Mouse (Mus musculus) hindbrain, embryonic 14.5 days (tissue): ENCODE results near the gene Mrrf. TPM values are rescaled to one million over a fixed set of nuclear protein-coding genes. Genes with fewer than 3 reads are reported as not detected.
"Not testable (repeated sequence)": the region's sequence is repeated elsewhere in the genome, so short reads cannot be mapped to it uniquely, and the experiment has no call there.

Source experiments
- ATAC-seq: fragments of 200-750 bp; cut with Nextera tagmentation; 2 replicates; pipeline ENCODE4 v1.8.0; 2017; ENCODE audit warnings: moderate number of reproducible peaks, mild to moderate bottlenecking, moderate TSS enrichment, moderate library complexity; ENCODE audit not compliant: low FRiP score
- DNase-seq: peaks from one replicate; pipeline ENCODE4 v3.0.0-alpha.2; 2015; ENCODE audit warnings: low spot score
- H3K27ac ChIP-seq: fragments of 300-500 bp; sonication (generic); 2 replicates; pipeline ENCODE4 v1.5.1; 2014; ENCODE audit warnings: mild to moderate bottlenecking, moderate library complexity
- H3K27me3 ChIP-seq: fragments of 300-500 bp; sonication (generic); 2 replicates; pipeline ENCODE4 v1.6.1; 2014; ENCODE audit warnings: mild to moderate bottlenecking, low read length, mixed read lengths; ENCODE audit not compliant: control insufficient read depth, insufficient read depth
- H3K36me3 ChIP-seq: fragments of 300-500 bp; sonication (generic); replicated peaks from 2 replicates; pipeline ENCODE4 v1.6.1; 2014; ENCODE audit not compliant: control insufficient read depth, insufficient read depth
- H3K4me1 ChIP-seq: fragments of 300-500 bp; sonication (generic); replicated peaks from 2 replicates; pipeline ENCODE4 v1.6.1; 2014; ENCODE audit warnings: antibody characterized with exemption, low read length, mixed read lengths; ENCODE audit not compliant: control insufficient read depth, insufficient read depth
- H3K4me2 ChIP-seq: fragments of 300-500 bp; sonication (generic); replicated peaks from 2 replicates; pipeline ENCODE4 v1.6.1; 2014; ENCODE audit warnings: mild to moderate bottlenecking, moderate library complexity
- H3K4me3 ChIP-seq: fragments of 300-500 bp; sonication (generic); replicated peaks from 2 replicates; pipeline ENCODE4 v1.5.1; 2014; ENCODE audit warnings: mild to moderate bottlenecking, low read length
- H3K9ac ChIP-seq: fragments of 300-500 bp; sonication (generic); 2 replicates; pipeline ENCODE4 v1.6.1; 2014
- H3K9me3 ChIP-seq: fragments of 300-500 bp; sonication (generic); 2 replicates; pipeline ENCODE4 v1.6.1; 2016; ENCODE audit warnings: low read length; ENCODE audit not compliant: control insufficient read depth
- WGBS: fragments of 180-500 bp; shearing (Covaris S2); extraction: QIAGEN DNeasy Blood & Tissue Kit; methylation state at CpG from one replicate; pipeline ENCODE4 v1.1.7; 2014; 5-methylcytosine and 5-hydroxymethylcytosine counted together
- polyA plus RNA-seq: library from polyadenylated mRNA; unstranded; fragments of >200 nt; fragmentation: Nextera tagmentation; extraction: Ambion mirVana; gene quantifications from 2 replicates; pipeline ENCODE4 v1.2.1, GENCODE M21; 2014

The Mrrf gene
- polyA plus RNA-seq, 1 experiment from 2014 or later: 30.8 TPM

- Histone ChIP-seq H3K4me2 (no peak overlapping the region), H3K27ac (no peak overlapping the region), H3K36me3 (peaks cover 10% of the 10 kb centered on the region), H3K9me3 (no peaks in the 10 kb centered on the region), H3K9ac (no peak overlapping the region), H3K4me3 (no peak overlapping the region), H3K27me3 (no peaks in the 10 kb centered on the region), H3K4me1 (no peaks in the 10 kb centered on the region)
- 90% methylated on average over 1 of the region's 1 CpGs for WGBS
- no peak for DNase-seq
- no peak for ATAC-seq
Measured at GRCm38 (mm10) chr2:36167990-36168618, 31.9 kb downstream of the Mrrf start.

- Histone ChIP-seq H3K9me3 (no peaks in the 10 kb centered on the region), H3K9ac (no peak overlapping the region), H3K4me3 (no peak overlapping the region), H3K36me3 (peaks cover 3% of the 10 kb centered on the region), H3K27me3 (no peaks in the 10 kb centered on the region), H3K4me2 (no peak overlapping the region), H3K4me1 (no peaks in the 10 kb centered on the region), H3K27ac (no peak overlapping the region)
- ATAC-seq (no peak), DNase-seq (no peak)
- 85% methylated on average over 4 of the region's 4 CpGs for WGBS
Measured at GRCm38 (mm10) chr2:36169176-36169575, 33.0 kb downstream of the Mrrf start.

GRCm38 (mm10) chr2:36172136-36172535 is 35.9 kb downstream of the Mrrf start:
- Histone ChIP-seq H3K9ac (no peak overlapping the region), H3K9me3 (no peaks in the 10 kb centered on the region), H3K4me1 (no peaks in the 10 kb centered on the region), H3K36me3 (peaks cover 11% of the 10 kb centered on the region; the same call in 1 of the 2 replicates), H3K4me3 (no peak overlapping the region), H3K4me2 (no peak overlapping the region), H3K27ac (no peak overlapping the region), H3K27me3 (no peaks in the 10 kb centered on the region)
- 60% methylated on average over 4 of the region's 4 CpGs for WGBS
- ATAC-seq: no peak; the same call in 1 of the 2 replicates
- no peak for DNase-seq

GRCm38 (mm10) chr2:36172574-36172973 is 36.4 kb downstream of the Mrrf start:
- 89% methylated on average over 3 of the region's 3 CpGs for WGBS
- no peak overlapping the region for H3K27ac ChIP-seq
- peaks cover 16% of the 10 kb centered on the region; the same call in 1 of the 2 replicates for H3K36me3 ChIP-seq
- no peak overlapping the region for H3K4me3 ChIP-seq
- ATAC-seq (no peak), DNase-seq (no peak)
- no peak overlapping the region for H3K9ac ChIP-seq
- no peaks in the 10 kb centered on the region for H3K9me3 ChIP-seq
- H3K27me3 ChIP-seq: no peaks in the 10 kb centered on the region
- H3K4me1 ChIP-seq: no peaks in the 10 kb centered on the region
- H3K4me2 ChIP-seq: no peak overlapping the region

- Histone ChIP-seq H3K4me1 (no peaks in the 10 kb centered on the region), H3K27me3 (no peaks in the 10 kb centered on the region), H3K9me3 (no peaks in the 10 kb centered on the region), H3K9ac (no peak overlapping the region), H3K27ac (no peak overlapping the region), H3K4me3 (no peak overlapping the region), H3K4me2 (no peak overlapping the region), H3K36me3 (peaks cover 36% of the 10 kb centered on the region)
- no peak for ATAC-seq
- WGBS: 76% methylated on average over 3 of the region's 3 CpGs
- DNase-seq: no peak
Measured at GRCm38 (mm10) chr2:36179487-36179886, 43.3 kb downstream of the Mrrf start.

DNA sequence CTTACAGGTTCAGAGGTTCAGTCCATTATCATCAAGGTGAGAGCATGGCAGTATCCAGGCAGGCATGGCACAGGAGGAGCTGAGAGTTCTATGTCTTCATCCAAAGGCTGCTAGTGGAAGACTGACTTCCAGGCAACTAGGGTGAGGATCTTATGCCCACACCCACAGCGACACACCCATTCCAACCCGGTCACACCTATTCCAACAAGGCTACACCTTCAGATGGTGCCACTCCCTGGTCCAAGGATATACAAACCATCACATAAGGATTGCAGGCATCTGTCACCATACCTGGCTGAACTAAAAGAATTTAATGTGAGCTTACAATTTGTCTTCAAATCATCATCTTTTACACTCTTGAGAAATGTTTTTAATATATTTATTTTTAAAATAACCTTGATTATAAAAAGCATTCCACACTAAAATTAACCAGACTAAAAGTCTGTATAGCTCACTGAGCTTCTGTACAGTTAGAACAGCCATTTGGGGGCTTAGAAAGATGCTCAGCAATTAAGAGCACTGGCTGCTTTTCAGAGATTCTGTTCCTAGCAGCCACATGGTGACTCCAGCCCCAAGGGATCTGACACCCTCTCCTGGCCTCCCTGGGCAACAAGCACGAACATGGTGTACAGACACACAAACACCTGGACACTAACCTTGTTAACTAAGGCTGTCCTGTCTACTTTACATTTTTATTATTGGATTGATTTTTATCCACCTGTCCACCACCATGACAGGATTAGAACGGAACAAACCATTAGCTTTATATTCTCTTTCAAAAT is 45.6 kb downstream of the Mrrf start:
- H3K9ac ChIP-seq: not testable (repeated sequence)

DNA sequence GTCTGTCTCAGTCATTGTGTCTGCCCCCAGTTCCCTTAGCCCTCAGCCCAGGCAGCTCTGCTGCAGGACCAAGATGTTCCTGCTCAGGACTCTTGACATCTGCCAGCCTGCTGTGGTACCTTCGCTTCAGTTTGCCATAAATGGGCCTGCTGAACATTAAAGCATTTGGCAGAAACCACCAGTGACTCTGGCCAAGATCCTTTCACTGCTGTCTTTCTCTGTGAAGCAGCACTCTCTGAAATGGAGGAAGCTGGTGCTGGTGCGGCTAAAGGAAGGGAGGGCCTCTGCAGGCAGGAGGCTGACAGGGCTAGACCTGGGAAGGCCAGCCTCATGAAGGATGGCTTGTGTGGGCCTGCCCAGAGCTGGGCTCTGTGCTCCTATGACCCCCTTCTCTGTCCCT is 47.1 kb downstream of the Mrrf start:
- no peak for DNase-seq

More for the DNA sequence above, 45.6 kb downstream of the Mrrf start:
- H3K27me3 ChIP-seq, H3K4me1 ChIP-seq, H3K4me2 ChIP-seq, H3K4me3 ChIP-seq, ATAC-seq, H3K9me3 ChIP-seq, H3K27ac ChIP-seq, DNase-seq: not testable (repeated sequence)
- 82% methylated on average over 4 of the region's 4 CpGs for WGBS
- peaks cover 30% of the 10 kb centered on the region for H3K36me3 ChIP-seq

DNA sequence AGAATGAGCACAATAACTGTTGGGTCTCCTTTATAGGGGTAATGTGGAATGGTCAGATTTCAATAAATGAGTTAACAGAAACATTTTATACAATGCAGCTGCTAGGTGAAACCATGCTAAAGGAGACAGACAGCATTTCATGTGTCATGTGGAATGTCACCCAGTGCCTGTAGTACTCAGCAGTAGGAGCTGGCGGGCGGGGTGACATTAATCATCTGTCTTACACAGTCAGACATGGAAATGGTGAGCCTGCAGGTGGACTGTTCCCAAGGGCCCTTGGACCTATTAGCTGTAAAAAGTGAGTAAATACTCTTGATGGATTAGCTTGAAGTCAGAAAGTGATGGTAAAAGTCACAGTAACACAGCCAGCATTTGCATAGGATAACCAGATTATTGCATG is 48.0 kb downstream of the Mrrf start:
- ATAC-seq (no peak), DNase-seq (no peak)
- Histone ChIP-seq H3K4me2 (no peak overlapping the region), H3K9ac (no peak overlapping the region), H3K27ac (no peak overlapping the region), H3K27me3 (no peaks in the 10 kb centered on the region), H3K4me1 (no peaks in the 10 kb centered on the region), H3K36me3 (peaks cover 13% of the 10 kb centered on the region), H3K4me3 (no peak overlapping the region), H3K9me3 (no peaks in the 10 kb centered on the region)
- WGBS: 76% methylated on average over 2 of the region's 2 CpGs

More for the DNA sequence above, 47.1 kb downstream of the Mrrf start:
- 59% methylated on average over 2 of the region's 2 CpGs for WGBS
- peaks cover 19% of the 10 kb centered on the region for H3K36me3 ChIP-seq
- no peak overlapping the region for H3K4me2 ChIP-seq
- no peak overlapping the region for H3K9ac ChIP-seq
- no peaks in the 10 kb centered on the region for H3K4me1 ChIP-seq
- no peak overlapping the region for H3K4me3 ChIP-seq
- H3K9me3 ChIP-seq: no peaks in the 10 kb centered on the region
- no peak for ATAC-seq
- no peaks in the 10 kb centered on the region for H3K27me3 ChIP-seq
- no peak overlapping the region for H3K27ac ChIP-seq

- Histone ChIP-seq H3K4me1 (no peaks in the 10 kb centered on the region), H3K4me2 (no peak overlapping the region), H3K36me3 (peaks cover 11% of the 10 kb centered on the region), H3K9me3 (no peaks in the 10 kb centered on the region), H3K4me3 (no peak overlapping the region), H3K27me3 (no peaks in the 10 kb centered on the region), H3K9ac (no peak overlapping the region), H3K27ac (no peak overlapping the region)
- 78% methylated on average over 6 of the region's 6 CpGs for WGBS
- ATAC-seq: no peak
- DNase-seq: no peak
Measured at GRCm38 (mm10) chr2:36184876-36185275, 48.7 kb downstream of the Mrrf start.
